Mouse (Mus musculus) 3T3-L1 (cell line): ENCODE measurements around the gene Secisbp2.

Source experiments
- DNase-seq: peaks from one replicate; pipeline ENCODE4 v3.0.0-alpha.2; 2015; ENCODE audit warnings: low read depth, low spot score

Gene Secisbp2

GRCm38 (mm10) chr13:51731474-51731873, 80.0 kb downstream of the Secisbp2 start:
- DNase-seq, result no peak

- no peak for DNase-seq
Observed at GRCm38 (mm10) chr13:51732097-51732664, 80.7 kb downstream of the Secisbp2 start.
